Mouse (Mus musculus) liver, adult 2 months (tissue): ENCODE data around the gene Lama2.

Experiments
- CTCF ChIP-seq: fragments of 200-500 bp; IDR thresholded peaks from 2 replicates; pipeline ENCODE4 v1.5.1; 2011; ENCODE audit warnings: low read depth, low read length, control low read depth
- POLR2A ChIP-seq: fragments of 200-500 bp; IDR thresholded peaks from 2 replicates; pipeline ENCODE4 v1.6.1; 2011; ENCODE audit warnings: low read length, control low read depth; ENCODE audit not compliant: insufficient read depth; ENCODE audit errors: extremely low read depth

- TF ChIP-seq POLR2A (no peak), CTCF (no peak)
Observed at GRCm38 (mm10) chr10:26949667-26950066, 669.9 kb downstream of the Lama2 start.
